Mouse (Mus musculus) adrenal gland, adult (tissue): ENCODE data around the gene Thoc6.

ENCODE experiments used
- DNase-seq, 2 experiments: peaks; one replicate each; pipeline ENCODE4 v3.0.0; 2022 to 2023; ENCODE audit warnings: low spot score in 1 of 2; ENCODE audit not compliant: inconsistent age in 2 of 2

The Thoc6 gene

GRCm38 (mm10) chr17:23679127-23679835, 5.6 kb upstream of the Thoc6 start, which contains the start of gene Cldn6:
TSS of gene Cldn6 (plus strand) at chr17:23679249.
- no peak for DNase-seq

GRCm38 (mm10) chr17:23677236-23677679, 3.6 kb upstream of the Thoc6 start, which contains the start of gene Tnfrsf12a:
TSS of gene Tnfrsf12a (minus strand) at chr17:23677468.
- peak; percentile 92 to 95 for DNase-seq

- peak; percentile 88 to 95 for DNase-seq
Measured at GRCm38 (mm10) chr17:23676473-23677031, 2.9 kb upstream of the Thoc6 start.

- DNase-seq = peak; percentile 91 to 96
Measured at GRCm38 (mm10) chr17:23675564-23676281, 2.0 kb upstream of the Thoc6 start.

GRCm38 (mm10) chr17:23675127-23675526, 1.4 kb upstream of the Thoc6 start:
- DNase-seq = peak; percentile 85 to 94

- DNase-seq = peak; percentile 56 to 77
Measured at GRCm38 (mm10) chr17:23674271-23674952, 730 bp upstream of the Thoc6 start.

GRCm38 (mm10) chr17:23672761-23673160, 921 bp downstream of the Thoc6 start:
- DNase-seq = no peak

GRCm38 (mm10) chr17:23671519-23671918, 2.2 kb downstream of the Thoc6 start:
- DNase-seq = no peak

GRCm38 (mm10) chr17:23670516-23671074, 3.1 kb downstream of the Thoc6 start:
- peak in 1 of 2 experiments; percentile 26 for DNase-seq

- no peak for DNase-seq
Measured at GRCm38 (mm10) chr17:23665511-23665910, 8.2 kb downstream of the Thoc6 start.

GRCm38 (mm10) chr17:23664556-23665021, 9.1 kb downstream of the Thoc6 start:
- DNase-seq = peak in 1 of 2 experiments; percentile 65

GRCm38 (mm10) chr17:23661526-23661925, 12.2 kb downstream of the Thoc6 start:
- DNase-seq = no peak

- peak in 1 of 2 experiments; percentile 26 for DNase-seq
Measured at GRCm38 (mm10) chr17:23660876-23661200, 12.8 kb downstream of the Thoc6 start.

GRCm38 (mm10) chr17:23660117-23660875, 13.4 kb downstream of the Thoc6 start, which contains the start of gene Bicdl2:
TSS of gene Bicdl2 (plus strand) at chr17:23660506.
- DNase-seq = peak in 1 of 2 experiments; percentile 78

- no peak for DNase-seq
Measured at GRCm38 (mm10) chr17:23658450-23658849, 15.2 kb downstream of the Thoc6 start.

GRCm38 (mm10) chr17:23654410-23654809, 19.3 kb downstream of the Thoc6 start:
- DNase-seq = no peak

GRCm38 (mm10) chr17:23654001-23654400, 19.7 kb downstream of the Thoc6 start:
- no peak for DNase-seq

GRCm38 (mm10) chr17:23653324-23653723, 20.4 kb downstream of the Thoc6 start:
- no peak for DNase-seq

GRCm38 (mm10) chr17:23651363-23651762, 22.3 kb downstream of the Thoc6 start:
- no peak for DNase-seq

- DNase-seq = no peak
Measured at GRCm38 (mm10) chr17:23645894-23646293, 27.8 kb downstream of the Thoc6 start.
